Mouse (Mus musculus): ENCODE results near the gene Golga3. TPM values are rescaled to one million over a fixed set of nuclear protein-coding genes. Genes with fewer than 3 reads are reported as not detected.

Golga3 gene
- polyA plus RNA-seq (2015; fragmentation: Nextera tagmentation; extraction: Ambion mirVana) = 24.6 and 29.3 TPM in 2 replicates

DNA sequence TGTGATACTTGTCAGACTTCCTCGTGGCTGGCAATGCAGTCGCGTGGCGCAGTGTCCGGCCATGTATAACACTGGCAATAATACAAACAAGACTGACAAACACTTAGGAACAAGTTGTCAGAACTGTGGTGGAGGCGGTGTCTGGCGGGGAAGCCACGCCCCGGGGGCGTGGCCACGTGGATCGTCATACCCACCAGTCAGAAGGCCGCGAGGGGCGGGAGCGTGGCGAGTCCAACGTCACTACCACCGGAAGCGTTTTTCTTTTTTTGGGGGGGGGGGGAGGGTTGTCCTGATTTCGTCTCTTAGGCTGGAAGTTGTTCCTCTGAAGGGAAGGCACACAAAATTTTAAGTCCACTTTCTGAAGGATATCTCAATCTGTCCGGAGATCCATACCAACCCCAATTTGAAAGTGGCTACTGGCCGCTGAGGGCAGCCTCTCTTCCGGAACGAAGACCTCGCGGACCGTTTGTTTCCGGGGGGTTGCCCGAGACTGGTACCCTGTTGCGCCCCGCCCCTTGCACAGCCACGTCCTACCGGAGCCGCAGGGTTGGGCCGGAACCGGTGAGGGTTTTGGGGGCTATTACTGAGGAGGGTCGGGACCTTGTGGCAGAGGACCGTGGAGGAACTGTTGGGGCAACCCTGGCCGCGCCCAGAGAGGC is at the start of gene Golga3:
Gene Golga3, plus strand, starts transcription at position 340 of the 659 bp plus-strand sequence.
- ATAC-seq (ENCODE audit: low FRiP score, low read depth) = peak; percentile 98
- peaks cover 14% of the 10 kb centered on the region for H3K4me1 ChIP-seq
- peak within 1 kb of the TSS; percentile 77 for H3K4me2 ChIP-seq (replicated peaks)
- peak within 1 kb of the TSS; percentile 48; the same call in 1 of the 2 replicates for H3K27ac ChIP-seq
- no peaks in the 10 kb centered on the region for H3K27me3 ChIP-seq
- H3K4me3 ChIP-seq = peak within 1 kb of the TSS; percentile 94
- peak within 1 kb of the TSS; percentile 94 for H3K9ac ChIP-seq
- no peaks in the 10 kb centered on the region for H3K9me3 ChIP-seq
- 0% methylated on average over 41 of the region's 41 CpGs for WGBS
- peaks cover 11% of the 10 kb centered on the region for H3K36me3 ChIP-seq

DNA sequence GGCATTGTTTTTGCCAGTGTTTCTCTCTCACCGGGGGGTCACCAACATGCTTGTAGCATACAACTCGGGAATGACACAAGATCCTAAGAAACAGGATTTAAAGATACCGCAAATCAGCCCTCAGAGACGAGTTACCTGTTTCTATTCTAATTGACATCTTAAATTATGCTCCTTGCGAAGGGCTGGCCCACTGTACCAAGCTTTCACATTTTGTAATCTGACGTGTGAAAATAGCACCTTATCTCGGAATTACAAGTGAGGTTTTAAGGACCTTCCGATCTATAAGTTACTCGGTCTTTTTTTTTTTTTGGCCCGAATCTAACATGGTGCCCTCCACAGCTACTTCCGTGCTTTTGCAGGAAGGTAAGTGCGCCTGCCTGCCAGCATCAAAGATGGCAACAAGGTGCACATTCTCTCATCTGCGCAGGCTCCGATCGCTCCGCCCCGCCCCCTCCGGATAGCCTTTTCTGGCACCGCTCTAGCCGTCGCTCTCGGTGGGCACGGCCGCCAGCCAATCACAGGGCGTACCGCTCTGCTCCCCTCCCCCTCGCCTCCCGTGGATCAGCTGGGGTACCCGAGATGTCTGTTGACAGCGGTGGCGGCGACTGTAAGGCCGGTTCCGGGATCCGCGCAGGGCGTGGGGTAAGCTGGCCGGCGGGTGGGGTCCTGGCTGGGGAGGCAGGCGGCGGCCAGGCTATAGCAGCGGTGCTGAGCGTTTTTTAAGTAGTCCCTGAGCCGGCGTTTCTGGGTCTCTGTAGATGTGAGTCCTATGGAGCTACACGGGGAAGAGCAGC is 41.0 kb upstream of the Golga3 start, which contains the start of gene Chfr:
Gene Chfr, plus strand, starts transcription at position 550 of the 794 bp plus-strand sequence.
- Histone ChIP-seq H3K4me1 (peaks cover 4% of the 10 kb centered on the region; the same call in 1 of the 2 replicates), H3K27ac (peak within 1 kb of the TSS; percentile 3; the same call in 1 of the 2 replicates), H3K9me3 (peaks cover 18% of the 10 kb centered on the region), H3K9ac (peak within 1 kb of the TSS; percentile 76), H3K36me3 (peaks cover 16% of the 10 kb centered on the region), H3K4me2 (replicated peaks) (peak within 1 kb of the TSS; percentile 75), H3K4me3 (peak within 1 kb of the TSS; percentile 86), H3K27me3 (no peaks in the 10 kb centered on the region)
- WGBS = 4% methylated on average over 46 of the region's 46 CpGs
- peak; percentile 99 for ATAC-seq (ENCODE audit: low FRiP score, low read depth)

DNA sequence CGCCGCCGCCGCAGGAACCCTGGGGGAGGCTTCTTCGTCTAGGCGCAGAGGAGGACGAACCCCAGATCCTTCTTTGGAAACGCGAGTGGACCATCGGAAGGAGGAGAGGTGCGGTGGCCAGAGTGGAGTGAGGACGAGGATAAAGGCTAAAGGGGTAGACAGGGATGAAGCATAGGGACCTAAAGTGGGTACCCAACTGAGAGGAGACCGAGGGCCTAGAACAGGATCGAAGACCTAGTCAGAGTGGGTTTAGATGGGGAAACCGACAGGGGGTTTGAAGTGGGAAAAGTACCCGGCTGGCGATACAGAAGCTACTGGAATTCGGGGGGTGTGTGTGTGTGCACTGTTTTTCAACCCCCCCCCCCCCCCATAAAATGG is 40.4 kb upstream of the Golga3 start:
- peaks cover 12% of the 10 kb centered on the region for H3K36me3 ChIP-seq
- peak overlapping the region; percentile 3; the same call in 1 of the 2 replicates for H3K27ac ChIP-seq
- no peaks in the 10 kb centered on the region for H3K27me3 ChIP-seq
- ATAC-seq (ENCODE audit: low FRiP score, low read depth) = no peak
- H3K4me3 ChIP-seq = peak overlapping the region; percentile 86
- peak overlapping the region; percentile 75 for H3K4me2 ChIP-seq (replicated peaks)
- H3K4me1 ChIP-seq = peaks cover 4% of the 10 kb centered on the region; the same call in 1 of the 2 replicates
- WGBS = 5% methylated on average over 18 of the region's 18 CpGs
- peaks cover 13% of the 10 kb centered on the region for H3K9me3 ChIP-seq
- H3K9ac ChIP-seq = peak overlapping the region; percentile 76

DNA sequence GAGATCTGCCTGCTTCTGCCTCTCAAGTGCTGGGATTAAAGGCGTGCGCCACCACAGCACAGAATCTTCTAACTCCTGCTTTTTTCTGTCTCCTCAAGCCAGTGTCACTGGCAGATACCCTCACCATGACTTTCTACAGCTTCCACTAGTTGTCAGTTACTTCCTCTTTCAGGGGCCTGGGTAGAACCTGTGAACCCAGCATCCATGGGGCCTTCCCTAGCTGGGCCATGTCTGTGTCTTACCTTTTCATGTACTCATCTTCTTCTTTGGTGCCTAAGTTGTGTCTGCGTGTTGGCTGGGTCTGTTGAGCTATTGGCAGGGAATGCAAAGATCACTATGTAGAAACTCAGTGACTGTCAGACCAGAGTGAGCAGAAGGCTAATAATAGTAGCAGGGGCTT is 38.7 kb upstream of the Golga3 start:
- Histone ChIP-seq H3K4me2 (replicated peaks) (no peak overlapping the region), H3K9ac (no peak overlapping the region), H3K27me3 (no peaks in the 10 kb centered on the region), H3K36me3 (peaks cover 25% of the 10 kb centered on the region), H3K9me3 (peaks cover 13% of the 10 kb centered on the region), H3K4me3 (no peak overlapping the region), H3K27ac (no peak overlapping the region), H3K4me1 (peaks cover 4% of the 10 kb centered on the region; the same call in 1 of the 2 replicates)
- ATAC-seq (ENCODE audit: low FRiP score, low read depth) = no peak
- 91% methylated on average over 3 of the region's 3 CpGs for WGBS

GRCm38 (mm10) chr5:110139325-110139724 is 37.2 kb upstream of the Golga3 start:
- H3K27ac ChIP-seq = no peak overlapping the region
- peaks cover 2% of the 10 kb centered on the region; the same call in 1 of the 2 replicates for H3K9me3 ChIP-seq
- peaks cover 4% of the 10 kb centered on the region; the same call in 1 of the 2 replicates for H3K4me1 ChIP-seq
- H3K36me3 ChIP-seq = peaks cover 36% of the 10 kb centered on the region
- ATAC-seq (ENCODE audit: low FRiP score, low read depth) = no peak
- no peaks in the 10 kb centered on the region for H3K27me3 ChIP-seq
- no peak overlapping the region for H3K9ac ChIP-seq
- H3K4me2 ChIP-seq (replicated peaks) = no peak overlapping the region
- 97% methylated on average over 3 of the region's 3 CpGs for WGBS
- H3K4me3 ChIP-seq = no peak overlapping the region

DNA sequence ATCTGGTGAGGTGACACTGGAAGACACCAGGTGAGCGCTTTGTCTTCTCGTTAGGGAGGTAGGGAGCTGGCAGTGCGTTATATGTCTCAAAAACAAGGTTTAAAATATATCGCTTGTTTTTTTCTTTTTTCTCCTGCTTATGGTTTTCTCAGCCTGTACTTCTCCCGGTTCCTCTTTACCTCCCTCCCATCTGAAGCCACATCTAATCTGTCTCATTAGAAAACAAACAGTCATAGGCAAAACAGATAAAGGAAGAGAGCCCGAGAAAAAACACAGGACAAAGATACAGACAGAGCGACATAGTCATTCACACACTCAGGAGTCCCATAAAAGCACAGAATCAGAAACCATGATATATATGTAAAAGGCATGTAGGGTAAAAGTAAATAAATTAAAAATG is 36.1 kb upstream of the Golga3 start:
- Histone ChIP-seq H3K27ac (no peak overlapping the region), H3K9ac (no peak overlapping the region), H3K36me3 (peaks cover 47% of the 10 kb centered on the region), H3K4me1 (peaks cover 4% of the 10 kb centered on the region; the same call in 1 of the 2 replicates), H3K27me3 (no peaks in the 10 kb centered on the region), H3K9me3 (no peaks in the 10 kb centered on the region), H3K4me3 (no peak overlapping the region), H3K4me2 (replicated peaks) (no peak overlapping the region)
- 89% methylated on average over 7 of the region's 7 CpGs for WGBS
- no peak for ATAC-seq (ENCODE audit: low FRiP score, low read depth)

DNA sequence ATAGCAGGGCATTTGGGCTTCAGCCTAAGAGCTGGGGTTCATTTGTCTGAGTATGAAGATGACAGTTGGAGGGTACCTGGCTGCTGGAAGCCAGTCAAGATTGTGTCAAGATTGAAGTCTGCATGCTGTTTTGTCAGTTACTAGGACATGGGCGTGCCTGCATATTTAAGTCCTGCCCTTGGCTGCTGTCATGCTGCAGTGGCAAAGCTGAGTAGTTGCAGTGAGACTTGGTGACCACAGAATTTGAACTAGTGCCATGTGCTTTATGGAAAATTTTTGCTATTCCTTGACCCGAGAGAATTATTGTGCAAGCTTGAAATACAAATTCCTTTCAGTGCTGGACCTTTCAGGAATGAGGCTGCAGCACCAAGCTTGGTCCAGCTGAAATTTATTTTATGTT is 34.2 kb upstream of the Golga3 start:
- H3K4me2 ChIP-seq (replicated peaks) = no peak overlapping the region
- no peaks in the 10 kb centered on the region for H3K27me3 ChIP-seq
- H3K4me3 ChIP-seq = no peak overlapping the region
- H3K4me1 ChIP-seq = no peaks in the 10 kb centered on the region
- ATAC-seq (ENCODE audit: low FRiP score, low read depth) = no peak
- 89% methylated on average over 2 of the region's 2 CpGs for WGBS
- no peak overlapping the region for H3K9ac ChIP-seq
- no peaks in the 10 kb centered on the region for H3K9me3 ChIP-seq
- peaks cover 63% of the 10 kb centered on the region for H3K36me3 ChIP-seq
- no peak overlapping the region for H3K27ac ChIP-seq

- Histone ChIP-seq H3K4me1 (no peaks in the 10 kb centered on the region), H3K27ac (no peak overlapping the region), H3K9me3 (no peaks in the 10 kb centered on the region), H3K9ac (no peak overlapping the region), H3K27me3 (no peaks in the 10 kb centered on the region), H3K4me2 (replicated peaks) (no peak overlapping the region), H3K4me3 (no peak overlapping the region), H3K36me3 (peaks cover 70% of the 10 kb centered on the region)
- no peak for ATAC-seq (ENCODE audit: low FRiP score, low read depth)
- 89% methylated on average over 5 of the region's 5 CpGs for WGBS
Measured at GRCm38 (mm10) chr5:110143007-110143406, 33.5 kb upstream of the Golga3 start.

DNA sequence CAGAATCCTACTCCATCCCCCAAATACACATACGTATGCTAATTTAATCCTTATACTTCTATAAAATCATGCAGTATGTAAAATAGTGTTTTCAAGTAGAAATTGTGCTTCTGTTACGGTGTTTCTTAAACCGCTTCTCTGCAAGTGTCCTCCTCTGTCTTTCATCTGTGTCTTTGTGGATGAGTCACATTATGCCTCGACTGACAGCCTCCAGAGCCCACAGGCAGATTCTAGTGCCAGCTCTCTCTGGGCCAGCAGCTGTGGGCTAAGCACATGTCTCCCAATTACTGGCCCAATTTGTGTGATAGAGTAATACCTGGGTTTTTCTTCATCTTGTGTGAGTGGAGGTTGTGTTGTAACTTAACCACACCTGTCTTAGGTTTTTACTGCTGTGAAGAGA is 7.1 kb upstream of the Golga3 start:
- no peaks in the 10 kb centered on the region for H3K9me3 ChIP-seq
- peaks cover 71% of the 10 kb centered on the region for H3K36me3 ChIP-seq
- no peak overlapping the region for H3K4me3 ChIP-seq
- no peaks in the 10 kb centered on the region for H3K4me1 ChIP-seq
- H3K27ac ChIP-seq = no peak overlapping the region
- no peak overlapping the region for H3K4me2 ChIP-seq (replicated peaks)
- 94% methylated on average over 4 of the region's 4 CpGs for WGBS
- H3K9ac ChIP-seq = no peak overlapping the region
- no peaks in the 10 kb centered on the region for H3K27me3 ChIP-seq
- ATAC-seq (ENCODE audit: low FRiP score, low read depth) = no peak

GRCm38 (mm10) chr5:110177021-110177420 is 520 bp downstream of the Golga3 start:
- peak overlapping the region; percentile 77 for H3K4me2 ChIP-seq (replicated peaks)
- no peaks in the 10 kb centered on the region for H3K9me3 ChIP-seq
- ATAC-seq (ENCODE audit: low FRiP score, low read depth) = no peak; the same call in 1 of the 2 replicates
- peaks cover 13% of the 10 kb centered on the region for H3K36me3 ChIP-seq
- peak overlapping the region; percentile 94 for H3K9ac ChIP-seq
- H3K27me3 ChIP-seq = no peaks in the 10 kb centered on the region
- H3K4me1 ChIP-seq = peaks cover 14% of the 10 kb centered on the region
- peak overlapping the region; percentile 94 for H3K4me3 ChIP-seq
- H3K27ac ChIP-seq = peak overlapping the region; percentile 48; the same call in 1 of the 2 replicates
- 1% methylated on average over 19 of the region's 19 CpGs for WGBS

GRCm38 (mm10) chr5:110178628-110179027 is 2.1 kb downstream of the Golga3 start:
- H3K9ac ChIP-seq = no peak overlapping the region
- no peak overlapping the region for H3K27ac ChIP-seq
- no peak for ATAC-seq (ENCODE audit: low FRiP score, low read depth)
- no peak overlapping the region for H3K4me3 ChIP-seq
- peaks cover 18% of the 10 kb centered on the region for H3K36me3 ChIP-seq
- H3K4me2 ChIP-seq (replicated peaks) = no peak overlapping the region
- peaks cover 14% of the 10 kb centered on the region for H3K4me1 ChIP-seq
- no peaks in the 10 kb centered on the region for H3K9me3 ChIP-seq
- 90% methylated on average over 2 of the region's 2 CpGs for WGBS
- H3K27me3 ChIP-seq = no peaks in the 10 kb centered on the region

DNA sequence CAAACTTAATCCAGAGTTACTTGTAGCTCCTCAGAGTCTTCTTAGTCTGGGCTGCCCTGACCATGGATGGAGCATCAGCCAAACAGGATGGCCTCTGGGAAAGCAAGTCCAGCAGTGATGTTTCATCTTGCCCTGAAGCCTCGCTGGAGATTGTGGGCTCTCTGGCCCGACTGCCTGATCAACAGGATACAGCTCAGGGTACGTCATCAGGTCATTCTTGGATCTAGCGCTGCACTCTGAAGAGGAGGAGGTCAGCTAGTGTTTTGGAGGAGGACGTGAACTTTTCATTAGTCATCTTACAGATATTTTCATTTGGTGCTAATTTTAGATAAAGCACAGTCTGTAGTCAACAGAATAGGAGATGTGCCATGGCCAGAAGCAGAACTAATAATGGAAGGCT is 5.2 kb downstream of the Golga3 start:
- no peak overlapping the region for H3K4me2 ChIP-seq (replicated peaks)
- 90% methylated on average over 5 of the region's 5 CpGs for WGBS
- H3K36me3 ChIP-seq = peaks cover 46% of the 10 kb centered on the region
- no peak overlapping the region for H3K9ac ChIP-seq
- H3K4me1 ChIP-seq = peaks cover 14% of the 10 kb centered on the region
- no peak overlapping the region for H3K4me3 ChIP-seq
- H3K9me3 ChIP-seq = no peaks in the 10 kb centered on the region
- ATAC-seq (ENCODE audit: low FRiP score, low read depth) = no peak
- H3K27me3 ChIP-seq = no peaks in the 10 kb centered on the region
- no peak overlapping the region for H3K27ac ChIP-seq
